Mouse (Mus musculus): ENCODE measurements at regions not wholly inside any gene's neighbourhood (a gene's known extent, or its start where the extent isn't known, plus 50 kb on each side); places are given as distances from the start of the nearest gene placed in this dataset.

DNA sequence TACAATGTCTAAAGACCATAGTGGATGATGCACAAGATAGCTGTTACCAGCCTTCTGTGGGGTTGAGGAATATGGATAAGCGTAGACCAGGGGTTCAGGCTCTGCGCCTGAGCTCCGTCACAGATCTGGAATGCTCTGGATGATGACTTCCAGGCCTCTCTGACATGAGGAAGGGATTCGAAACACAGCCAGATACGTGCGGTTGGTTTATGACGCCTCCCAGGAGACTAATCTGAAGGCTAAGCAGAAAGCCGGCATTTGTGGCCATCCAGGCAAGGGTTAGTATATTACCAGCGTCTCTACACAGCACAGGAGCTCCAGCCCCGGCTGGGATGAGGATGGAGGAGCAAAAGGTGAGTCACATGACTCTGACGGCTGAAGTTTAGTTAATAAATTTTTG lies 170.4 kb upstream of the Ppp2r3a start:
- TF ChIP-seq TAL1 (IDR thresholded peaks at IDR 0.05; ENCODE audit: low read length) (no peak), MEF2A (IDR thresholded peaks at IDR 0.05; ENCODE audit: extremely low read depth, insufficient replicate concordance, low read depth, low read length, poor library complexity, severe bottlenecking) (no peak), CTCF (IDR thresholded peaks at IDR 0.05 in 2 of 3, conservative IDR thresholded peaks at IDR 0.05 in 1 of 3; ENCODE audit: control insufficient read depth in 1 of 3, insufficient read depth in 1 of 3, low read depth in 2 of 3, low read length in 3 of 3, poor library complexity in 1 of 3, severe bottlenecking in 1 of 3) (no peak), POLR2A (IDR thresholded peaks at IDR 0.05; ENCODE audit: control insufficient read depth in 1 of 2, insufficient read depth in 1 of 2, low read depth in 1 of 2, low read length in 2 of 2, poor library complexity in 1 of 2) (no peak), POLR2AphosphoS2 (IDR thresholded peaks at IDR 0.05; ENCODE audit: low read length) (no peak), EP300 (IDR thresholded peaks at IDR 0.05; ENCODE audit: low read depth in 1 of 2, low read length in 2 of 2) (no peak), ZKSCAN1 (IDR thresholded peaks at IDR 0.05; ENCODE audit: low read depth, low read length) (no peak), NRF1 (IDR thresholded peaks at IDR 0.05; ENCODE audit: insufficient read depth, low read depth, low read length, poor library complexity, severe bottlenecking) (no peak), SMC3 (IDR thresholded peaks at IDR 0.05; ENCODE audit: low read depth, low read length) (no peak)

Data from MEL (cell line).